Mouse (Mus musculus) brain, embryonic 14.5 days (tissue): Measurements from ENCODE around the gene Anapc7.

ENCODE experiments used
- CTCF ChIP-seq: fragments of 200-500 bp; IDR thresholded peaks from 2 replicates; pipeline ENCODE4 v1.5.1; 2012; ENCODE audit warnings: inconsistent platforms, mild to moderate bottlenecking, moderate library complexity, borderline replicate concordance; ENCODE audit not compliant: insufficient read depth, insufficient read length; ENCODE audit errors: extremely low read depth
- POLR2A ChIP-seq: fragments of 200-500 bp; IDR thresholded peaks from 2 replicates; pipeline ENCODE4 v1.6.1; 2012; ENCODE audit warnings: mild to moderate bottlenecking, inconsistent platforms, borderline replicate concordance; ENCODE audit not compliant: poor library complexity, insufficient read depth, insufficient read length, severe bottlenecking; ENCODE audit errors: extremely low read depth

- TF ChIP-seq POLR2A (no peak), CTCF (no peak)
Observed at GRCm38 (mm10) chr5:122474643-122475363, 53.3 kb downstream of the Anapc7 start.
